Mouse (Mus musculus) myocyte (in vitro differentiated cells): Measurements from ENCODE around the gene Ckb. TPM values are rescaled to one million over a fixed set of nuclear protein-coding genes. Genes with fewer than 3 reads are reported as not detected.

Experiments
- H3K27me3 ChIP-seq: one replicate; pipeline ENCODE4 v1.6.1; 2011; ENCODE audit not compliant: control insufficient read depth, insufficient read depth, insufficient read length
- H3K36me3 ChIP-seq: one replicate; pipeline ENCODE4 v1.6.1; 2011; ENCODE audit not compliant: control insufficient read depth, insufficient read depth
- H3K4me2 ChIP-seq: one replicate; pipeline ENCODE4 v1.6.1; 2011; ENCODE audit warnings: low read depth, control low read depth
- H3K4me3 ChIP-seq: one replicate; pipeline ENCODE4 v1.5.1; 2011; ENCODE audit warnings: mild to moderate bottlenecking, control low read depth, moderate library complexity
- H3K79me2 ChIP-seq: one replicate; pipeline ENCODE4 v1.6.1; 2011; ENCODE audit not compliant: control insufficient read depth, insufficient read depth
- H3ac ChIP-seq: one replicate; pipeline ENCODE4 v1.6.1; 2011; ENCODE audit not compliant: control insufficient read depth, insufficient read length
- CEBPB ChIP-seq: IDR thresholded peaks from 2 replicates; pipeline ENCODE4 v1.6.1; 2011; ENCODE audit warnings: mild to moderate bottlenecking, moderate library complexity; ENCODE audit not compliant: poor library complexity, insufficient read depth, severe bottlenecking
- E2F4 ChIP-seq: IDR thresholded peaks from one replicate; pipeline ENCODE4 v1.6.1; 2011; ENCODE audit warnings: mild to moderate bottlenecking, control low read depth, moderate library complexity; ENCODE audit not compliant: insufficient read depth
- MAX ChIP-seq: IDR thresholded peaks from one replicate; pipeline ENCODE4 v1.6.1; 2011; ENCODE audit warnings: low read depth, mild to moderate bottlenecking, control low read depth
- MYOD1 ChIP-seq, 3 experiments: IDR thresholded peaks; one replicate each; pipeline ENCODE4 v1.6.1; 2011; ENCODE audit warnings: control low read depth in 2 of 3, low read depth in 2 of 3, mild to moderate bottlenecking in 2 of 3, moderate library complexity in 1 of 3; ENCODE audit not compliant: insufficient read length in 2 of 3, control insufficient read depth in 1 of 3
- MYOG ChIP-seq, 3 experiments: IDR thresholded peaks; one replicate each; pipeline ENCODE4 v1.6.1; 2011; ENCODE audit warnings: control low read depth in 2 of 3, low read depth in 2 of 3, mild to moderate bottlenecking in 2 of 3; ENCODE audit not compliant: insufficient read length in 2 of 3, control insufficient read depth in 1 of 3, insufficient read depth in 1 of 3
- POLR2A ChIP-seq: IDR thresholded peaks from one replicate; pipeline ENCODE4 v1.6.1; 2011; ENCODE audit warnings: low read depth, mild to moderate bottlenecking, control low read depth, moderate library complexity; ENCODE audit not compliant: insufficient read length
- POLR2AphosphoS2 ChIP-seq: IDR thresholded peaks from one replicate; pipeline ENCODE4 v1.6.1; 2011; ENCODE audit warnings: low read depth, control low read depth; ENCODE audit not compliant: insufficient read length
- REST ChIP-seq: IDR thresholded peaks from one replicate; pipeline ENCODE4 v1.6.1; 2011; ENCODE audit warnings: mild to moderate bottlenecking, control low read depth, moderate library complexity; ENCODE audit not compliant: insufficient read depth, insufficient read length
- SRF ChIP-seq: IDR thresholded peaks from one replicate; pipeline ENCODE4 v1.6.1; 2011; ENCODE audit warnings: low read depth; ENCODE audit not compliant: control insufficient read depth, insufficient read length
- TCF12 ChIP-seq: IDR thresholded peaks from one replicate; pipeline ENCODE4 v1.6.1; 2011; ENCODE audit warnings: mild to moderate bottlenecking, control low read depth; ENCODE audit not compliant: poor library complexity, insufficient read depth, severe bottlenecking
- TCF3 ChIP-seq: IDR thresholded peaks from one replicate; pipeline ENCODE4 v1.6.1; 2011; ENCODE audit warnings: low read depth, control low read depth; ENCODE audit not compliant: insufficient read length
- USF1 ChIP-seq: IDR thresholded peaks from one replicate; pipeline ENCODE4 v1.6.1; 2011; ENCODE audit warnings: low read depth, mild to moderate bottlenecking, control low read depth, moderate library complexity
- polyA plus RNA-seq: library from polyadenylated mRNA; unstranded; fragments of >200 nt; fragmentation: generic; extraction: Trizol; gene quantifications from one replicate; pipeline ENCODE4 v1.2.1, GENCODE M21; 2012; ENCODE audit warnings: missing spikeins

Gene Ckb
- polyA plus RNA-seq, 1 experiment = 670 TPM

DNA sequence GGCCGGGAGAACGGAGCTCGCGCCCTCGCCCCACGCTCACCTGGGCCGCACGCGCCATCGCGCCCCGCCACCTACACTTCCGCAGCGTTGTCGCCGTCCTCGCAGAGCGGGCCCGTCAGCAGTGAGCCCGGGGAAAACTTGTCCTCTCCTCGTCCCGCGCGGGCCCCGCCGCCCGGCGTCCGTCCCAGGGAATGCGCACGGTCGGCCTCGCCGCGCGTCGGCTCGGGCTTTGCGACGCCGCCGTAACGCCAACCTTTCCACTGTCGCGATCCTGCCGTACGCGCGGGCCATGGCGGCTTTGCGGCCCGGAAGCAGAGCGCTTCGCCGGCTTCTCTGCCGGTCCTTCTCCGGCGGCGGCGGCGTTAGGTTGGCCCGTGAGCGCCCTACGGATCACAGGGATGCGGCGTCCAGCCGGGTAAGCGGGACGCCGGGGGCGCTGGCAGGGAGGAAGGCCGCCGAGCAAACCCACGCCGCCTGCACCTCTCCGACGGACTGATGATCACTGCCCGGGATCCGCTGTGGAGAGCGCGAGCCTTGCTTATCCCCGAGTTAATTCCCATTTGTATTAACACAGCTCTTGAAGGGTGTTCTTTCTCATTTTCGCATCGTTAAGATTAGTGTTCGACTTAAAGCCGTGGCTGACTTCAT lies 41.0 kb upstream of the Ckb start, which contains the start of the genes Bag5 and Apopt1:
TSS of gene Bag5 (minus strand) at position 254 of the 648 bp plus-strand sequence.
TSS of gene Apopt1 (plus strand) at position 258 of the 648 bp plus-strand sequence.
- peak within 1 kb of the TSS; percentile 86 for H3ac ChIP-seq
- H3K4me3 ChIP-seq = peak within 1 kb of the TSS; percentile 45
- H3K36me3 ChIP-seq = peaks cover 18% of the 10 kb centered on the region
- no peaks in the 10 kb centered on the region for H3K27me3 ChIP-seq
- H3K79me2 ChIP-seq = peaks cover 48% of the 10 kb centered on the region
- H3K4me2 ChIP-seq = peak within 1 kb of the TSS; percentile 69
- TF ChIP-seq MYOG (IDR thresholded peaks at IDR 0.05; ENCODE audit: control insufficient read depth in 1 of 3, insufficient read depth in 1 of 3, insufficient read length in 2 of 3, low read depth in 2 of 3) = peak in 2 of 3 experiments; percentile 25 to 27
- peak; percentile 89 for TF ChIP-seq POLR2A
- peak in 1 of 3 experiments; percentile 34 for TF ChIP-seq MYOD1 (IDR thresholded peaks at IDR 0.05; ENCODE audit: control insufficient read depth in 1 of 3, insufficient read length in 2 of 3, low read depth in 2 of 3)
- no peak for TF ChIP-seq USF1
- no peak for TF ChIP-seq CEBPB
- peak; percentile 82 for TF ChIP-seq POLR2AphosphoS2

DNA sequence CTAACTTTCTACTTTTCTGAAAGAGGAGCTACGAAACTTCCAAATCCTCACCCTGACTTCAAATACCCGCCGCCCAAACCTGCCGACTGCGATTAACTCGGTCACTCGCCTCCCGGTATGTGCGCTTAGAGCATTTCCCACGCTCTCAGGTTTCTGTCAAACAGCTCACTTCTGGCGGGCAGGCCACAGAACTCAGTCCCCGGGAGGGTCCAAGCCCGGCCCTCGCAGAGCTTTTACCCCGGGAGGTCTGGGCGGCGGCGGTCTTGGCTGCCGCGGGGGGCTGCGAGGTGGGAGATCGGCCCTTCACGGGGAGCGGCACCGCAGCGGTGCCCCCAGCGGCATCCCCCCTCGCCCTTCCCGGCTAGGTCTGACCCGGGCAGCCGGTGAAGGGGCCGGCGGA lies 40.3 kb upstream of the Ckb start:
- H3K36me3 ChIP-seq = peaks cover 18% of the 10 kb centered on the region
- no peak for TF ChIP-seq SRF
- no peak for TF ChIP-seq TCF12
- TF ChIP-seq USF1 = no peak
- no peak for TF ChIP-seq CEBPB
- TF ChIP-seq POLR2A = no peak
- TF ChIP-seq TCF3 = no peak
- TF ChIP-seq MYOD1 (IDR thresholded peaks at IDR 0.05; ENCODE audit: control insufficient read depth in 1 of 3, insufficient read length in 2 of 3, low read depth in 2 of 3) = no peak
- no peak for TF ChIP-seq REST
- TF ChIP-seq MYOG (IDR thresholded peaks at IDR 0.05; ENCODE audit: control insufficient read depth in 1 of 3, insufficient read depth in 1 of 3, insufficient read length in 2 of 3, low read depth in 2 of 3) = no peak
- H3K27me3 ChIP-seq = no peaks in the 10 kb centered on the region
- peak overlapping the region; percentile 86 for H3ac ChIP-seq
- H3K79me2 ChIP-seq = peaks cover 48% of the 10 kb centered on the region
- peak overlapping the region; percentile 45 for H3K4me3 ChIP-seq
- H3K4me2 ChIP-seq = peak overlapping the region; percentile 69

DNA sequence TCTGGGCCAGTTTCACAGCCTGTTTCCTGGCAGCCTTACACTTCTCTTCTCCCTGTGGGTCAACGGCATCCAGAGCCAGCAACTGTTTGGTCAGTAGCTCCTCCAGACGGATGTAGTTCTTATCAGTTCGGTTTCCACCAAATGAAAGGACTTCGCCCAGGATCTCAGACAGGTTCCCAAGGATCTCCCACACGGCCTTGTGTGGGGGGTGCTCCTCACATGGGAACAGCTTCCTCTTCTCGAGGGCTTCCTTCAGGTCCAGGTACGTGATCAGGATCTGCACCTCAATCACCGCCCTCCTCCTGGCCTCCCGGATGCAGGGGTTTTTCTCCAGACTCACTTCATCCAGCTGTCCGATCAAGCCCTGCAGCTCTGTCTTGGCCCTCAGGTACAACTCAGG lies 38.0 kb upstream of the Ckb start:
- no peak overlapping the region for H3ac ChIP-seq
- no peaks in the 10 kb centered on the region for H3K27me3 ChIP-seq
- no peak overlapping the region for H3K4me2 ChIP-seq
- peaks cover 37% of the 10 kb centered on the region for H3K79me2 ChIP-seq
- no peak overlapping the region for H3K4me3 ChIP-seq
- H3K36me3 ChIP-seq = peaks cover 18% of the 10 kb centered on the region
- TF ChIP-seq POLR2A = no peak
- TF ChIP-seq MAX = no peak
- no peak for TF ChIP-seq E2F4
- TF ChIP-seq MYOG (IDR thresholded peaks at IDR 0.05; ENCODE audit: control insufficient read depth in 1 of 3, insufficient read depth in 1 of 3, insufficient read length in 2 of 3, low read depth in 2 of 3) = no peak

DNA sequence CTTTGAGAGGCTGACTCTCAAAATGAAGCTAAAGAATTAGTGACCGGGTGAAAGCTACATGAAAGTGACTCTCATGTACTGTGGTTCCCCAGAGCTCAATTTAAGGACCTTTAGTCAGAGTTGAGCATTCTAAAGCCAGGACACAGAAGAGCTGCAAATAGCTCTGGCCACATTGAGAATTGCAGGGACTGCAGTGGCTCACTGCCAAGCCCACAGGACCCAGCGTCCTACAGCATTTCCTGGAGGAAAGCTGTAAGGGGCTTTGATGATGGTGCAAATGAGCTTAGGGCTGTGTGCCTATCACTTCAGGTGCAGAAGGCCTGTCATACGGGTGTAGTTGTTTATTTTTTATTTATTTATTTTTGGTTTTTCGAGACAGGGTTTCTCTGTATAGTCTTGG lies 36.0 kb upstream of the Ckb start:
- H3K27me3 ChIP-seq = no peaks in the 10 kb centered on the region
- H3ac ChIP-seq = no peak overlapping the region
- no peak for TF ChIP-seq USF1
- no peak for TF ChIP-seq REST
- TF ChIP-seq POLR2AphosphoS2 = no peak
- TF ChIP-seq E2F4 = no peak
- no peak for TF ChIP-seq POLR2A
- no peak for TF ChIP-seq TCF3
- no peak for TF ChIP-seq TCF12
- TF ChIP-seq MYOD1 (IDR thresholded peaks at IDR 0.05; ENCODE audit: control insufficient read depth in 1 of 3, insufficient read length in 2 of 3, low read depth in 2 of 3) = no peak
- TF ChIP-seq MAX = no peak
- no peak for TF ChIP-seq MYOG (IDR thresholded peaks at IDR 0.05; ENCODE audit: control insufficient read depth in 1 of 3, insufficient read depth in 1 of 3, insufficient read length in 2 of 3, low read depth in 2 of 3)
- no peak for TF ChIP-seq CEBPB
- peaks cover 18% of the 10 kb centered on the region for H3K36me3 ChIP-seq
- no peak overlapping the region for H3K4me3 ChIP-seq
- no peak overlapping the region for H3K4me2 ChIP-seq
- peaks cover 27% of the 10 kb centered on the region for H3K79me2 ChIP-seq

DNA sequence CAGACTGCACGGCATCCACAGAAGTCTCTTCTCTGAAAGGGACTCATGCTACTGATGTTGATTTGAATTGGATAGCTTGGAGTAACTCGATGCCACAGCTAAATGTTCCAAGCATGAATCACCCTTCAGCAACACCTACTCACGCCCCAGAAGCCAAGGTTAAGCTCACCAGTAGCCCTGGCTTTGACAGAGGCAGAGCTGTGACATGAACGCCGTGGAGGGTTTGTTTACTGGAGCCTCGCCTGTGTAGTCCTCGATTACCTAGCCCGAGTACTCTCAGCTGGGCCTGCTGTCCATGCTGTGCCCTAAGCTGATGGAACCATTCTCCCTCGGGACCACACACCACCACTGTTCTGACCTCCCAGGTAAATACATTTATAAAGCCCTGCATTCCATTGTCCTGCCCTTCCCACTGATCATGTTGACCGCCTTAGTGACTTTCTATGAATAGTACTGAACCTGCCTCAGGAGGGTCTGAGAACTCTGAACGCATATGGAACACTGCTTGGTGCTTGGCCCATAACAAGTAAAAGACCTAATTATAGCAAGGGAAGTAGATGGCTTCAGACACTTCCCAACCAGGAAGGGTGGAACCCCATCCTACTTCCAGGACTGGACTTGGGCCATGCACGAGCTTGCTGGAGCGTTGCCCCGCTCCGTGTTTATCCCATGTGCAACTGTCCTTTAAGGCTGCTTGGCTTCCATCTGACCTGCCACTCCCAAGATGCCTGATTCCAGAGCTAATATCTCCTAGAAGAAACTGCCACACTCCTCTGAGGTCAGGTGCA lies 33.2 kb upstream of the Ckb start:
- TF ChIP-seq SRF (no peak), POLR2A (no peak), CEBPB (no peak), MYOG (IDR thresholded peaks at IDR 0.05; ENCODE audit: control insufficient read depth in 1 of 3, insufficient read depth in 1 of 3, insufficient read length in 2 of 3, low read depth in 2 of 3) (peak in 1 of 3 experiments; percentile 34), POLR2AphosphoS2 (peak; percentile 51), MYOD1 (IDR thresholded peaks at IDR 0.05; ENCODE audit: control insufficient read depth in 1 of 3, insufficient read length in 2 of 3, low read depth in 2 of 3) (peak in 1 of 3 experiments; percentile 42)
- Histone ChIP-seq H3ac (no peak overlapping the region), H3K4me3 (no peak overlapping the region), H3K27me3 (no peaks in the 10 kb centered on the region), H3K36me3 (peaks cover 12% of the 10 kb centered on the region), H3K79me2 (peaks cover 5% of the 10 kb centered on the region), H3K4me2 (peak overlapping the region; percentile 83)
